Mouse (Mus musculus) forebrain, embryonic 13.5 days (tissue): ENCODE data around the gene Akt3. TPM values are rescaled to one million over a fixed set of nuclear protein-coding genes. Genes with fewer than 3 reads are reported as not detected.
A peak's percentile ranks its signal among the peaks of the same experiment; 100 is the strongest.

Experiments
- ATAC-seq: fragments of 200-750 bp; cut with Nextera tagmentation; 2 replicates; pipeline ENCODE4 v1.8.0; 2017
- H3K27ac ChIP-seq: fragments of 300-500 bp; sonication (generic); 2 replicates; pipeline ENCODE4 v1.5.1; 2015; ENCODE audit warnings: inconsistent platforms, mild to moderate bottlenecking, moderate library complexity
- H3K27me3 ChIP-seq: fragments of 300-500 bp; sonication (generic); 2 replicates; pipeline ENCODE4 v1.6.1; 2015; ENCODE audit warnings: mild to moderate bottlenecking, inconsistent platforms
- H3K36me3 ChIP-seq: fragments of 300-500 bp; sonication (generic); 2 replicates; pipeline ENCODE4 v1.6.1; 2015; ENCODE audit warnings: mild to moderate bottlenecking, inconsistent platforms; ENCODE audit not compliant: poor library complexity, severe bottlenecking
- H3K4me1 ChIP-seq: fragments of 300-500 bp; sonication (generic); 2 replicates; pipeline ENCODE4 v1.6.1; 2015; ENCODE audit warnings: inconsistent platforms
- H3K4me2 ChIP-seq: fragments of 300-500 bp; sonication (generic); 2 replicates; pipeline ENCODE4 v1.6.1; 2015; ENCODE audit warnings: inconsistent platforms, mild to moderate bottlenecking, moderate library complexity
- H3K4me3 ChIP-seq: fragments of 300-500 bp; sonication (generic); 2 replicates; pipeline ENCODE4 v1.5.1; 2015; ENCODE audit warnings: mild to moderate bottlenecking, inconsistent platforms
- H3K9ac ChIP-seq: fragments of 300-500 bp; sonication (generic); 2 replicates; pipeline ENCODE4 v1.6.1; 2015; ENCODE audit warnings: mild to moderate bottlenecking, inconsistent platforms
- H3K9me3 ChIP-seq: fragments of 300-500 bp; sonication (generic); replicated peaks from 2 replicates; pipeline ENCODE4 v1.6.1; 2016; ENCODE audit warnings: inconsistent platforms
- WGBS: fragments of 180-500 bp; shearing (Covaris S2); methylation state at CpG from one replicate; pipeline ENCODE4 v1.1.7; 2015; 5-methylcytosine and 5-hydroxymethylcytosine counted together
- polyA plus RNA-seq: library from polyadenylated mRNA; unstranded; fragments of >200 nt; fragmentation: Nextera tagmentation; extraction: Ambion mirVana; gene quantifications from 2 replicates; pipeline ENCODE4 v1.2.1, GENCODE M21; 2015

Gene Akt3
- polyA plus RNA-seq, 1 experiment from 2014 or later = 24.8 TPM

- peak overlapping the region; percentile 30; the same call in 1 of the 2 replicates for H3K9ac ChIP-seq
- no peak overlapping the region for H3K4me3 ChIP-seq
- WGBS = 89% methylated on average over 2 of the region's 2 CpGs
- no peaks in the 10 kb centered on the region for H3K9me3 ChIP-seq
- H3K36me3 ChIP-seq = peaks cover 6% of the 10 kb centered on the region; the same call in 1 of the 2 replicates
- no peak overlapping the region for H3K27ac ChIP-seq
- H3K4me2 ChIP-seq = no peak overlapping the region
- ATAC-seq = no peak
- H3K27me3 ChIP-seq = no peaks in the 10 kb centered on the region
- H3K4me1 ChIP-seq = peaks cover 40% of the 10 kb centered on the region
These were observed 241.3 kb downstream of the Akt3 start for GRCm38 (mm10) chr1:177016729-177017128.

- Histone ChIP-seq H3K27ac (no peak overlapping the region; the same call in 1 of the 2 replicates), H3K9ac (no peak overlapping the region), H3K27me3 (no peaks in the 10 kb centered on the region), H3K4me3 (no peak overlapping the region), H3K4me2 (no peak overlapping the region), H3K9me3 (no peaks in the 10 kb centered on the region), H3K36me3 (peaks cover 3% of the 10 kb centered on the region; the same call in 1 of the 2 replicates), H3K4me1 (peaks cover 45% of the 10 kb centered on the region)
- WGBS = 41% methylated on average over 3 of the region's 3 CpGs
- ATAC-seq = 0 out of 2 replicates have a peak, but pooled peaks have one; percentile 26
These were observed 242.1 kb downstream of the Akt3 start for GRCm38 (mm10) chr1:177015917-177016316.

- Histone ChIP-seq H3K9ac (no peak overlapping the region), H3K4me3 (no peak overlapping the region), H3K27ac (peak overlapping the region; percentile 51), H3K4me2 (no peak overlapping the region), H3K27me3 (no peaks in the 10 kb centered on the region), H3K4me1 (peaks cover 54% of the 10 kb centered on the region), H3K9me3 (no peaks in the 10 kb centered on the region), H3K36me3 (peaks cover 3% of the 10 kb centered on the region; the same call in 1 of the 2 replicates)
- ATAC-seq = peak; percentile 20
- WGBS = 54% methylated on average over 6 of the region's 6 CpGs
These were observed 243.0 kb downstream of the Akt3 start for GRCm38 (mm10) chr1:177014921-177015439.

GRCm38 (mm10) chr1:177014346-177014745 lies 243.7 kb downstream of the Akt3 start:
- Histone ChIP-seq H3K4me1 (peaks cover 60% of the 10 kb centered on the region), H3K4me3 (no peak overlapping the region), H3K4me2 (no peak overlapping the region), H3K9ac (no peak overlapping the region), H3K27ac (peak overlapping the region; percentile 51), H3K9me3 (no peaks in the 10 kb centered on the region), H3K36me3 (no peaks in the 10 kb centered on the region), H3K27me3 (no peaks in the 10 kb centered on the region)
- 51% methylated on average over 2 of the region's 2 CpGs for WGBS
- peak; percentile 11; the same call in 1 of the 2 replicates for ATAC-seq

GRCm38 (mm10) chr1:177013776-177014175 lies 244.2 kb downstream of the Akt3 start:
- Histone ChIP-seq H3K36me3 (no peaks in the 10 kb centered on the region), H3K4me1 (peaks cover 63% of the 10 kb centered on the region), H3K4me3 (no peak overlapping the region), H3K27ac (peak overlapping the region; percentile 51; the same call in 1 of the 2 replicates), H3K9me3 (no peaks in the 10 kb centered on the region), H3K27me3 (no peaks in the 10 kb centered on the region), H3K4me2 (no peak overlapping the region), H3K9ac (no peak overlapping the region)
- 91% methylated on average over 3 of the region's 3 CpGs for WGBS
- ATAC-seq = no peak

- Histone ChIP-seq H3K4me2 (no peak overlapping the region), H3K9me3 (no peaks in the 10 kb centered on the region), H3K27me3 (no peaks in the 10 kb centered on the region), H3K4me1 (peaks cover 68% of the 10 kb centered on the region), H3K4me3 (no peak overlapping the region), H3K27ac (no peak overlapping the region), H3K36me3 (no peaks in the 10 kb centered on the region), H3K9ac (no peak overlapping the region)
- 94% methylated on average over 1 of the region's 1 CpGs for WGBS
- no peak for ATAC-seq
These were observed 244.7 kb downstream of the Akt3 start for GRCm38 (mm10) chr1:177013313-177013712.

GRCm38 (mm10) chr1:177012774-177013173 lies 245.2 kb downstream of the Akt3 start:
- WGBS = 55% methylated on average over 3 of the region's 3 CpGs
- Histone ChIP-seq H3K9ac (no peak overlapping the region), H3K9me3 (no peaks in the 10 kb centered on the region), H3K27ac (no peak overlapping the region), H3K4me3 (no peak overlapping the region), H3K4me1 (peaks cover 71% of the 10 kb centered on the region), H3K27me3 (no peaks in the 10 kb centered on the region), H3K4me2 (no peak overlapping the region), H3K36me3 (no peaks in the 10 kb centered on the region)
- no peak for ATAC-seq

GRCm38 (mm10) chr1:177011688-177012087 lies 246.3 kb downstream of the Akt3 start:
- no peak overlapping the region for H3K9ac ChIP-seq
- H3K27ac ChIP-seq = 0 out of 2 replicates have a peak overlapping the region, but pooled peaks have one; percentile 71
- ATAC-seq = no peak
- H3K4me3 ChIP-seq = no peak overlapping the region
- no peaks in the 10 kb centered on the region for H3K9me3 ChIP-seq
- H3K27me3 ChIP-seq = no peaks in the 10 kb centered on the region
- no peaks in the 10 kb centered on the region for H3K36me3 ChIP-seq
- no peak overlapping the region for H3K4me2 ChIP-seq
- WGBS = 81% methylated on average over 13 of the region's 13 CpGs
- H3K4me1 ChIP-seq = peaks cover 72% of the 10 kb centered on the region

GRCm38 (mm10) chr1:177010607-177011302 lies 247.2 kb downstream of the Akt3 start:
- 52% methylated on average over 6 of the region's 6 CpGs for WGBS
- Histone ChIP-seq H3K4me1 (peaks cover 63% of the 10 kb centered on the region), H3K4me3 (no peak overlapping the region), H3K4me2 (no peak overlapping the region), H3K27me3 (no peaks in the 10 kb centered on the region), H3K36me3 (no peaks in the 10 kb centered on the region), H3K9me3 (no peaks in the 10 kb centered on the region), H3K9ac (peak overlapping the region; percentile 27; the same call in 1 of the 2 replicates), H3K27ac (peak overlapping the region; percentile 71)
- peak; percentile 7; the same call in 1 of the 2 replicates for ATAC-seq

- Histone ChIP-seq H3K27me3 (no peaks in the 10 kb centered on the region), H3K9ac (peak overlapping the region; percentile 27; the same call in 1 of the 2 replicates), H3K4me2 (no peak overlapping the region), H3K27ac (peak overlapping the region; percentile 71; the same call in 1 of the 2 replicates), H3K36me3 (no peaks in the 10 kb centered on the region), H3K4me1 (peaks cover 62% of the 10 kb centered on the region), H3K4me3 (no peak overlapping the region), H3K9me3 (no peaks in the 10 kb centered on the region)
- 22% methylated on average over 3 of the region's 3 CpGs for WGBS
- peak; percentile 43; the same call in 1 of the 2 replicates for ATAC-seq
These were observed 248.0 kb downstream of the Akt3 start for GRCm38 (mm10) chr1:177010041-177010440.

- no peaks in the 10 kb centered on the region for H3K36me3 ChIP-seq
- no peak overlapping the region for H3K4me3 ChIP-seq
- H3K27ac ChIP-seq = no peak overlapping the region
- H3K4me2 ChIP-seq = no peak overlapping the region
- no peaks in the 10 kb centered on the region for H3K9me3 ChIP-seq
- H3K9ac ChIP-seq = no peak overlapping the region
- ATAC-seq = no peak
- H3K27me3 ChIP-seq = no peaks in the 10 kb centered on the region
- H3K4me1 ChIP-seq = peaks cover 63% of the 10 kb centered on the region
- 78% methylated on average over 1 of the region's 1 CpGs for WGBS
These were observed 249.2 kb downstream of the Akt3 start for GRCm38 (mm10) chr1:177008777-177009176.

GRCm38 (mm10) chr1:177007405-177007804 lies 250.6 kb downstream of the Akt3 start:
- 92% methylated on average over 3 of the region's 3 CpGs for WGBS
- peaks cover 74% of the 10 kb centered on the region for H3K4me1 ChIP-seq
- no peaks in the 10 kb centered on the region for H3K27me3 ChIP-seq
- no peak overlapping the region for H3K27ac ChIP-seq
- no peaks in the 10 kb centered on the region for H3K9me3 ChIP-seq
- H3K36me3 ChIP-seq = no peaks in the 10 kb centered on the region
- H3K4me3 ChIP-seq = no peak overlapping the region
- H3K9ac ChIP-seq = no peak overlapping the region
- ATAC-seq = no peak
- no peak overlapping the region for H3K4me2 ChIP-seq
